Mouse (Mus musculus): ENCODE results near the gene Cnbd2. TPM values are rescaled to one million over a fixed set of nuclear protein-coding genes. Genes with fewer than 3 reads are reported as not detected.

The Cnbd2 gene
- polyA plus RNA-seq, 1 experiment from 2014 or later: 8.0 TPM

DNA sequence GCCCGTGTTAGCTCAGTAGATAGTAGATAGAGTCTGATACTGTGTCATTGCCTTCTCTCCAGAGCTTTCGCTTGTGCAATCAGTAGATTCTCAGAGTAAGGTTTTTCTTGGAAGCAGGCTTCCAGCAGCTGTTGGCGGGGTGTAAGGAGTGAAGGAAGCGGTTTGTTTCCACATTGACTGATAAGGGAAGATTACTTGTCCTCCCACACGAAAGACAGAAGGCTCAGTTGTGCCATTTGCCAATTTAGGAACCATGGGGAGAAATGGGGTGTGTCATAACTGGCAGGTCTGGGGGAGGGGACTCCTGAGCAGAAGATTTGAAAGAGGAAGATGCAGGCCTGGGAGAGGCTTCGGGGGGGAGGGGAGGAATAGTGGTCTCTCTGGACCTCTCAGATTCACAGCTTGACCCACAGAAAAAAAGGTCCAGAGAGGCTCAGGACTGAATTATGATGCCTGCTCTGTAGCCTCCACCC is 12.1 kb downstream of the Cnbd2 start:
- no peaks in the 10 kb centered on the region for H3K27me3 ChIP-seq (ENCODE audit: control insufficient read depth, insufficient read depth, low read length)
- H3K4me1 ChIP-seq (replicated peaks; ENCODE audit: control insufficient read depth, insufficient read depth, low read length): no peaks in the 10 kb centered on the region
- DNase-seq (ENCODE audit: low spot score): no peak
- ATAC-seq (ENCODE audit: low FRiP score): no peak
- no peak overlapping the region for H3K9ac ChIP-seq
- H3K9me3 ChIP-seq (ENCODE audit: control insufficient read depth, low read length): no peaks in the 10 kb centered on the region
- no peak overlapping the region for H3K4me3 ChIP-seq (replicated peaks; ENCODE audit: low read length)
- no peak overlapping the region for H3K4me2 ChIP-seq (replicated peaks)
- H3K36me3 ChIP-seq (replicated peaks; ENCODE audit: control insufficient read depth, insufficient read depth): no peaks in the 10 kb centered on the region
- H3K27ac ChIP-seq: no peak overlapping the region
- WGBS: 75% methylated on average over 6 of the region's 6 CpGs

DNA sequence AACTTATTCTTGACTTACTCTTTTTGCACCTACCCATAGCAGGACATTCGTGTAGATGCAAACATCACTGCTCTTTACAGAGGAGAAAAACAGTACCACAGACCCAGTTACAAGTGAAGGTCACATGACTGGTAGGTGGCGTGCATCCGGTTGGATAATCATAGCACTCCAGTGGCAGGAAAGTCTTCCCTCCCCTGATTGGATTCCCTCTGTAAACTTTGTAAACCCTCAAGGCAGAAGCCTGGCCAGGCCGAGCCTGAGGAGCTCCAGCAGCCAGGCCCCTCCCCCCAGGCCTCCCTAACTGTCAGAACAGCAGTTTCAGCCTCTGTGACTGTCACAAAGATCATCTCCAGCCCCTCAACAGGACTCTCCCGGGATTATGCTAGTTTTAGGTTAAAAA is 12.6 kb downstream of the Cnbd2 start:
- no peaks in the 10 kb centered on the region for H3K36me3 ChIP-seq (replicated peaks; ENCODE audit: control insufficient read depth, insufficient read depth)
- H3K4me3 ChIP-seq (replicated peaks; ENCODE audit: low read length): no peak overlapping the region
- no peak for ATAC-seq (ENCODE audit: low FRiP score)
- H3K27me3 ChIP-seq (ENCODE audit: control insufficient read depth, insufficient read depth, low read length): no peaks in the 10 kb centered on the region
- H3K9me3 ChIP-seq (ENCODE audit: control insufficient read depth, low read length): no peaks in the 10 kb centered on the region
- H3K4me2 ChIP-seq (replicated peaks): no peak overlapping the region
- H3K4me1 ChIP-seq (replicated peaks; ENCODE audit: control insufficient read depth, insufficient read depth, low read length): no peaks in the 10 kb centered on the region
- 59% methylated on average over 5 of the region's 5 CpGs for WGBS
- DNase-seq (ENCODE audit: low spot score): no peak
- H3K9ac ChIP-seq: no peak overlapping the region
- no peak overlapping the region for H3K27ac ChIP-seq

GRCm38 (mm10) chr2:156330681-156331080 is 18.6 kb downstream of the Cnbd2 start:
- 65% methylated on average over 1 of the region's 1 CpGs for WGBS
- no peaks in the 10 kb centered on the region for H3K9me3 ChIP-seq (ENCODE audit: control insufficient read depth, low read length)
- no peak for ATAC-seq (ENCODE audit: low FRiP score)
- no peak overlapping the region for H3K9ac ChIP-seq
- no peak for DNase-seq (ENCODE audit: low spot score)
- no peaks in the 10 kb centered on the region for H3K27me3 ChIP-seq (ENCODE audit: control insufficient read depth, insufficient read depth, low read length)
- no peak overlapping the region for H3K4me3 ChIP-seq (replicated peaks; ENCODE audit: low read length)
- no peak overlapping the region for H3K27ac ChIP-seq
- no peaks in the 10 kb centered on the region for H3K4me1 ChIP-seq (replicated peaks; ENCODE audit: control insufficient read depth, insufficient read depth, low read length)
- no peaks in the 10 kb centered on the region for H3K36me3 ChIP-seq (replicated peaks; ENCODE audit: control insufficient read depth, insufficient read depth)
- no peak overlapping the region for H3K4me2 ChIP-seq (replicated peaks)

GRCm38 (mm10) chr2:156331446-156331965 is 19.4 kb downstream of the Cnbd2 start:
- Histone ChIP-seq H3K27ac (no peak overlapping the region), H3K4me1 (replicated peaks; ENCODE audit: control insufficient read depth, insufficient read depth, low read length) (no peaks in the 10 kb centered on the region), H3K4me2 (replicated peaks) (no peak overlapping the region), H3K9me3 (ENCODE audit: control insufficient read depth, low read length) (no peaks in the 10 kb centered on the region), H3K9ac (no peak overlapping the region), H3K36me3 (replicated peaks; ENCODE audit: control insufficient read depth, insufficient read depth) (no peaks in the 10 kb centered on the region), H3K27me3 (ENCODE audit: control insufficient read depth, insufficient read depth, low read length) (no peaks in the 10 kb centered on the region), H3K4me3 (replicated peaks; ENCODE audit: low read length) (no peak overlapping the region)
- 80% methylated on average over 7 of the region's 7 CpGs for WGBS
- ATAC-seq (ENCODE audit: low FRiP score): no peak
- DNase-seq (ENCODE audit: low spot score): no peak

- Histone ChIP-seq H3K4me1 (replicated peaks; ENCODE audit: control insufficient read depth, insufficient read depth, low read length) (no peaks in the 10 kb centered on the region), H3K27me3 (ENCODE audit: control insufficient read depth, insufficient read depth, low read length) (no peaks in the 10 kb centered on the region), H3K4me3 (replicated peaks; ENCODE audit: low read length) (no peak overlapping the region), H3K9me3 (ENCODE audit: control insufficient read depth, low read length) (no peaks in the 10 kb centered on the region), H3K36me3 (replicated peaks; ENCODE audit: control insufficient read depth, insufficient read depth) (no peaks in the 10 kb centered on the region), H3K27ac (no peak overlapping the region), H3K4me2 (replicated peaks) (no peak overlapping the region), H3K9ac (no peak overlapping the region)
- no peak for DNase-seq (ENCODE audit: low spot score)
- WGBS: 93% methylated on average over 4 of the region's 4 CpGs
- ATAC-seq (ENCODE audit: low FRiP score): no peak
These were observed 28.0 kb downstream of the Cnbd2 start for GRCm38 (mm10) chr2:156340078-156340477.

DNA sequence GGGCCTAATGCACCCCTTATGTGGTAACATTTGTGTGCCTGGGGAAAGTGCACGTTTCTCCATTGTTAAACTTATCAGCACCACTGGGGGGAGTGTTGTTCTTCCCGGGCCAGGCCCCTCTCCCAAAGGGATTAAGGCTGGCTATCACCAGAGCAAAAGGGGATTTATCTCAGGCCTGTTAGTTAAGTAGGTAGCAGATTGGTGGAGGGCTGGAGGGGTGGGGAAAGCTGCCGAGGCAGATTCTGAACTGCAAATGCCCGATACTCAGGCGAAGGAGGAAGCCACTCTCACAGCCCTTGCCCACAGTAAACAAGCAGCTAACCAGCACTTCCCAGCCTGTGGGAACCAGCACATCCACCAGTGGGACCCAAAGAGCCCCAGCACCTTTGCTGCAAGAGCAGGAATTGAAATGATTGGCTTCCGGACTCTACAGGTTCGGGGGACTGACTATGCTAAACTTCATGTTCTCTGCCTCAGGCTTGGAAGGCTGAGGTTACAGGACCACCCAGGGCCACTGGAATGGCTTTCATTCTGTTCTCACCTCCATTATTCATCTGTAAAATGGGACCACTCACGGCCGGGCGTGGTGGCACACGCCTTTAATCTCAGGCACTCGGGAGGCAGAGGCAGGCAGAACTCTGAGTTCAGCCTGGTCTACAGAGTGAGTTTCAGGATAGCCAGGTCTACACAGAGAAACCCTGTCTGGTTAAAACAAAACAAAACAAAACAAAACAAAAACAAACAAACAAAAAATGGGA is 32.9 kb downstream of the Cnbd2 start:
- DNase-seq (ENCODE audit: low spot score) (peak; percentile 46), ATAC-seq (ENCODE audit: low FRiP score) (no peak)
- H3K4me3 ChIP-seq (replicated peaks; ENCODE audit: low read length): no peak overlapping the region
- H3K36me3 ChIP-seq (replicated peaks; ENCODE audit: control insufficient read depth, insufficient read depth): no peaks in the 10 kb centered on the region
- WGBS: 59% methylated on average over 12 of the region's 12 CpGs
- H3K4me2 ChIP-seq (replicated peaks): no peak overlapping the region
- H3K4me1 ChIP-seq (replicated peaks; ENCODE audit: control insufficient read depth, insufficient read depth, low read length): no peaks in the 10 kb centered on the region
- H3K27me3 ChIP-seq (ENCODE audit: control insufficient read depth, insufficient read depth, low read length): no peaks in the 10 kb centered on the region
- no peaks in the 10 kb centered on the region for H3K9me3 ChIP-seq (ENCODE audit: control insufficient read depth, low read length)
- H3K27ac ChIP-seq: no peak overlapping the region
- no peak overlapping the region for H3K9ac ChIP-seq

- no peak overlapping the region for H3K9ac ChIP-seq
- H3K9me3 ChIP-seq (ENCODE audit: control insufficient read depth, low read length): no peaks in the 10 kb centered on the region
- H3K4me3 ChIP-seq (replicated peaks; ENCODE audit: low read length): no peak overlapping the region
- H3K36me3 ChIP-seq (replicated peaks; ENCODE audit: control insufficient read depth, insufficient read depth): no peaks in the 10 kb centered on the region
- no peaks in the 10 kb centered on the region; the same call in 1 of the 2 replicates for H3K4me1 ChIP-seq (replicated peaks; ENCODE audit: control insufficient read depth, insufficient read depth, low read length)
- no peaks in the 10 kb centered on the region for H3K27me3 ChIP-seq (ENCODE audit: control insufficient read depth, insufficient read depth, low read length)
- DNase-seq (ENCODE audit: low spot score): no peak
- 92% methylated on average over 4 of the region's 4 CpGs for WGBS
- H3K27ac ChIP-seq: no peak overlapping the region
- H3K4me2 ChIP-seq (replicated peaks): no peak overlapping the region
- no peak for ATAC-seq (ENCODE audit: low FRiP score)
These were observed 36.7 kb downstream of the Cnbd2 start for GRCm38 (mm10) chr2:156348812-156349211.

- DNase-seq (ENCODE audit: low spot score): no peak
- Histone ChIP-seq H3K9ac (no peak overlapping the region), H3K27me3 (ENCODE audit: control insufficient read depth, insufficient read depth, low read length) (no peaks in the 10 kb centered on the region), H3K27ac (no peak overlapping the region), H3K4me1 (replicated peaks; ENCODE audit: control insufficient read depth, insufficient read depth, low read length) (no peaks in the 10 kb centered on the region; the same call in 1 of the 2 replicates), H3K9me3 (ENCODE audit: control insufficient read depth, low read length) (no peaks in the 10 kb centered on the region), H3K4me3 (replicated peaks; ENCODE audit: low read length) (no peak overlapping the region), H3K36me3 (replicated peaks; ENCODE audit: control insufficient read depth, insufficient read depth) (no peaks in the 10 kb centered on the region), H3K4me2 (replicated peaks) (no peak overlapping the region)
- WGBS: 78% methylated on average over 4 of the region's 4 CpGs
- ATAC-seq (ENCODE audit: low FRiP score): no peak
These were observed 37.3 kb downstream of the Cnbd2 start for GRCm38 (mm10) chr2:156349286-156349848.

DNA sequence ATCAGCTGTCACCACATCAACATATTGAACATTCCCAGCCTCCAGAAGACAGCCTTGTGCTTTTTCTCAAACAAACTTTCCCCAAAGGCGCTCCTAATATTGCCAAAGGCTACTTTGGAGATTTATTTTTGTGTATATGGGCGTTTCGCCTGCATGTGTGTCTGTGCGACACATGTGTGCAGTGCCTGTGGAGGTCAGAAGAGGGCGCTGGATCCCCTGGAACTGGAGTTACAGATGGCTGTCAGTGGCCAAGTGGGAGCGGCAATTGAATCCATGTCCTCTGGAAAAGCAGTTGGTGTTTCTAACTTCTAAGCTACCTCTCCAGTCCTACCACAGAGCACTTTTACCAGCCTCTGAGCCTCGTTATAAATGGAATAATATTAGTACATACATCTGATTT is 39.1 kb downstream of the Cnbd2 start:
- Histone ChIP-seq H3K27me3 (ENCODE audit: control insufficient read depth, insufficient read depth, low read length) (no peaks in the 10 kb centered on the region), H3K4me2 (replicated peaks) (no peak overlapping the region), H3K27ac (no peak overlapping the region), H3K4me1 (replicated peaks; ENCODE audit: control insufficient read depth, insufficient read depth, low read length) (no peaks in the 10 kb centered on the region; the same call in 1 of the 2 replicates), H3K36me3 (replicated peaks; ENCODE audit: control insufficient read depth, insufficient read depth) (no peaks in the 10 kb centered on the region), H3K9ac (no peak overlapping the region), H3K4me3 (replicated peaks; ENCODE audit: low read length) (no peak overlapping the region), H3K9me3 (ENCODE audit: control insufficient read depth, low read length) (no peaks in the 10 kb centered on the region)
- ATAC-seq (ENCODE audit: low FRiP score): no peak
- WGBS: 86% methylated on average over 7 of the region's 7 CpGs
- DNase-seq (ENCODE audit: low spot score): no peak

Measured in hindbrain, embryonic 14.5 days (tissue).